Mouse (Mus musculus) frontal cortex, postnatal 36 days (tissue): ENCODE results near the gene Cfap99.
A peak's percentile ranks its signal among the peaks of the same experiment; 100 is the strongest.

Experiments
- DNase-seq, 2 experiments: peaks; one replicate each; pipeline ENCODE4 v3.0.0; 2022; ENCODE audit warnings: low spot score in 2 of 2

Cfap99 gene

DNA sequence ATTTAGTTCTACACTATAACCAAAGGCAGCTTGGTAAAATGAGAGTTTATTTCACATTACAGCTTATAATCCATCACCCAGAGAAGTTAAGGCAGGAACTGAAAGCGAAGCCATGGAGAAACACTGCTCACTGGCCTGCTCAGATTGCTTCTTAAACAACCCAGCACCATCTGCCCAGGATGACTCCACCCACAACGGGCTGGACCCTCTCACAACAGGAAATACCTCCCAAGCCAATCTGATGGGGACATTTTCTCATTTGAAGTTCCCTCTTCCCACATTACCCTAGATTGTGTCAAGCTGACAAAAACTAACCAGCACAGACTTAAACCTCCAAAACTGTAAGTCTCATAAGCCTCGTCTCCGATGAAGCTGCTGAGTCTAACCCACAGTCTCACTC lies 10.3 kb upstream of the Cfap99 start:
- DNase-seq = peak in 1 of 2 experiments; percentile 5

DNA sequence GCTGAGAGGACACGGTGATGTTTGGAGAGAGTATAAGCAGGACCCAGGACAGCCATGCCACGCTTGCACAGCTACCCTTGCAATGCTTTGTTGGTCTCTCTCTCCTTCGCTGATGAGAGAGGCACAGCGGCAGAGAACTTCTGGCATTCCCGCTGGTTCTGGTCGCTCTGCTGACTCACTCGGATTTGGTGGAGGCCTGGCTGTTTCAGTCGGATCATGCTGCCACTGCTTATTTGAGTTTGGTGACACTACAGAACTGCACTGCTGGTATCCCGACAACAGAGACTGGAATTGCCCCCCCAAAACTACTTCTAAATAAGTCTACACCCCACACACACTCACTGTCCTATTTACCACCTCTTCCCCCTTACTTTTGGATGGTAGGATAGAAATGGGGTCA lies 9.2 kb upstream of the Cfap99 start:
- peak in 1 of 2 experiments; percentile 31 for DNase-seq

DNA sequence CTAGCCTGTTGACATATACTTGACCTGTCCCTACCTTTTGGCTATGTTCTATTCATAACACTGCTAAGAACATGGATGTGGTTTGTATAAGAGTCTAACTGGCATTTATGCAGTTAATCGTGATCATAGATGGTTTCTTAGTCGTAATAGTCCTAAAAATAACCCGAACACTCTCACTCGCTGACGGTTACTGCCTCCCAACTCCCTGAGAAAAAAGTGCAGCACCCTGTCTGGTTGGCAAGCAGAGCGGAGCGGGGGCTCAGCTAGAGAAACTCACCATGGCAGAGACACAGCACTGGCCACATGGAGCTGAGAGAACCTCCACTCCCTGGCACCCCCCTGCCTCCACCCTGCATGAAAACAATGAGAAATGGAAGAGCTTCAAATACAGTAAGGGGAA lies 7.4 kb upstream of the Cfap99 start:
- DNase-seq = peak in 1 of 2 experiments; percentile 52

DNA sequence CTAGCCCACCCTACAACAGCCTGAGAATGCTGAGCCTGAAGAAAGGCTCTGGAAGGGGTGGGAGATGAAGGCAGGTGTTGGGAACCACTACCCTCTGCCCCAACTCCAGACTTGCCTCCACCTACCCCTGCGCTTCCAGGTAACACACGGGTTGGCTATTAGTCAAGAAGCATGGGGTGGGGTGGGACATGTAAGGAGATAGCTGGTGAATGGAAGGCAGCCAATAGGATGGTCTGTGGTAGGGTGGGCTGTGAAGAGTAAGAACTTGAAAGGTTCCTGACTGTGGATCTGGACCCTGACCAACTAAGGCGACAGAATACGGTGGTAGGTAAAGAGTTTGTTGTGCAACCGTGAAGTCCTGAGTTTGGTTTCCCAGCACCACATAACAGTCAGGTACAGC lies 5.0 kb upstream of the Cfap99 start:
- DNase-seq = no peak

DNA sequence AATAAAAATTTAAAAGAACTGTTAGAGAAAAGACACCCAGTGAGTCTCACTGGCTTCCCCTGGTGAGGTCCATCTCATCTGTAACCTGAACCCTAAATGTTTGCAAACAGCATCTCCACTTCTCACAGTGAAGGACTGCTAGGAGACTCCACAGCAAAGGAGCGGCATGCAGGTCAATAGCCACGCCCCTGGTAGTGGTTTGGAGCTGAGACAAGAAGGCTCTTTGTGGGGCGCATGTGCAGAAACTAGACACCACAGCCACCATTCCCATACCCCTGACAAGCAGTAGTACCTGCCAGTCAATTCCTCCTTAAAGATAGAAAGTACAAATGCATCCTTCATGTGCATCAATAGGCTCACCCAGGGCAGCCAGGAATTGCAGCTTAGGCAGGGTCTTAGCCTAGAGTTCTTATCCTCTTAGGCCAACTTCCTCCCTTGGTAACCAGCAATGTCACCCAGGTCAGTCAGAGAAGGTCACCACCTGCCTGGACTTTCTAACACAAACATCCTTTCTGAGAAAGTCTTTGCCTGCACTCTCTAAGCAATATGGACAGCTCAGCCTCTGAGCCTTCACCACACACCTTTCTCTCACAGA lies 4.1 kb upstream of the Cfap99 start:
- DNase-seq = no peak

DNA sequence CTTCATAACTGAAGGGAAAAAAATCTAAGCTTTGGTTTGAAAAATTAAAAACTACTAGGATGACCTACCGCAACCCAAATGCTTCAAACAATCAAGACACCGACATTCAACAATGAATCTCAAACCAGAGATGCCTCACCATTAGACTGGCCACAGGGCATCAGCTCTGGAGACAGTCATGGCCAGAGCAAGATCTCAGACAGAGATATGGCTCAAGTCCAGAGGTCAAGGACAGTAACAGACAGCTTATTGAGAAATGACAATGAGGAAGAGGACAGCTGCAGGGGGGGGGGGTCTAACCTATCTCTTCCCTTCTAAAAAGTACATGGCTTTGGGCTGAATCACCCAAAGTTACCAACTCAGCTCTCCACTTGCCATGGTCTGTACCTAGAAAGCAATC lies 3.1 kb upstream of the Cfap99 start:
- no peak for DNase-seq

DNA sequence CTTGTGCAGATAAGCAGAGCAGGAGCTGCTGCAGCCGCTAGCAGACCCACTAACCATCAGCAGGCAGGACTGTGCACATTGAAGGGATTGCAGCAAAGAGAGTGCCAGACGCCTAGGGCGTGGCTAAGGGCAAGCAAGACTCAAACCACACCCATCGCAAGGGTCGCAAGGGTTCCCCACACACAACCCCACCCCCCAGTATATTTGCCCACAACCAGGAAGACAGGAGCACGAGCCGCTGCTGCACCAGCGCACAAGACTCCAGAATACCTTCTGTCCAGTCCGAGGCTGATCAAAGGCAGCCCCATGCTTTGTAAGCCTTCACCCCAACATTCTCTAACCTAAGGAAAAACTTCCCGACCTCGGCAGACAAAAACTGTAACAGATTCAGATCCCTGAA lies 1.9 kb upstream of the Cfap99 start:
- DNase-seq = peak in 1 of 2 experiments; percentile 22

DNA sequence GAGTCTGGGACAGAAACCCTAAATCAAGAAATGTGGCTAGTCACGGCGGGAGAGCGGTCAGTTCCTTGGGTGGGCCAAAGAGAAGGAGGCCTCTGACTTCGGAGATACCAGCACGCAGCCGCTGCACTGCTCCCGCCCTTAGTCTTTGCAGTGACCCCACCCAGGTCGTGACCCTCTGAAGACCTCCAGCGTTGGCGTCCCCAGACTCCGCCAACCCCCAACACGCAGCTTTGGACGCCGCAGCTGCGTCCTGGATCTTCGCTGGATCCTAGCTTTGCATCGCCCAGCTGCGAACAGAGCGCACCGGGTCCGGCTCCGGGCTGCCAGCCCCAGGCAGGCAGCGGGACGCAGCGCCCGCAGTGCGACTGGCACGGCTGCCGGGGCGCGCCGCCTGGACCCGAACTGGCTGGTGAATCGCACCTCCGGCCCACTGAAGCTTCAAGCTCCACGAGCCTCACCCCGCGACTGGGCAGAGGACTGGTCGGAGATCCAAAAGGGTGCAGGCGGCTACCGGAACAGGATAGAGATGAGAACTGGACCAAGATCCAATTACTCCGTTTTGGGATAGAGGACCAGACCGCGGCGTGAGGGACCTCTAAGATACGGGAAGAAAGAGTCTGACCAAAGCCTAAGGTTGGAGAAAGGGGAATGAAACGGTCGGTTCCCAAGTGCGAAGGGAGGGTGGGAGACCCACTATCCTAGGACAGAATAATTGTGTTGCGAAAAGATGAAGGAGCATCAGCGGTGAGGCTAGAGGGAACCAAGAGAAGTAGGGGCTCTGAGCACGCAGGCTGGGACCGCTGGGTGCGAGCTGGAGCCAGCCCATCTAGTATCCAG lies 1.2 kb upstream of the Cfap99 start:
- peak in 1 of 2 experiments; percentile 26 for DNase-seq

DNA sequence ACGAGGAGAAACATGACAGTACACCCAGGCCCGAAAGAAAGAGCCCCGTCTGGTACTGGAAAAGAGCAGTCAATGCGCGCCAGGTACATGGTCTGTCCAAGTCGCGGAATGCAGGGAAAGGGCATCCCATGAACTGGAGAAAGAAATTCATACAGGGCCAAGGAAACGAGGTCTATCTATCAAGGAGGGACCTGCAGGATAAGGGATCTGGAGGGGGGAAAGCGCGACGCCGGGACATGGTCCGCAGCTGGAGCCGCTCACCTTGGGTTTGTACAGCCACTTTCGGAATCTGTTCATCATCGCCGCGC lies 608 bp upstream of the Cfap99 start:
- DNase-seq = no peak

DNA sequence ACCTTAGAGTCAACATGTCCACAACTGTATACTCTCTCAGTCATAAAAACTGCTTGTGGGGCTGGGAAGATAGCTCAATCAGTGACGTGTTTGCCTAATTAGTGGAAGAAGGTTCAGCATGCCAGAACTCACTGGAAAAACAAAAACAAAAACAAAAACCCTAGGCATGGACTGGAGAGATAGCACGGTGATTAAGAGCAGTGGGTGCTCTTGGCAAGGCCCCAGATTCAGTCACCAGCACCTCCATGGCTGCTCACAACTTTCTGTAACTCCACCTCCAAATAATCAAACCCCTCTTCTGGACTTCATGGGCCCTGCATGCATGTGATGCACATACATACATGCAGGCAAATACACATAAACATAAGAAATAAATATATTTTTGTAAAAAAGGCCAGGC lies 886 bp downstream of the Cfap99 start:
- DNase-seq = no peak

DNA sequence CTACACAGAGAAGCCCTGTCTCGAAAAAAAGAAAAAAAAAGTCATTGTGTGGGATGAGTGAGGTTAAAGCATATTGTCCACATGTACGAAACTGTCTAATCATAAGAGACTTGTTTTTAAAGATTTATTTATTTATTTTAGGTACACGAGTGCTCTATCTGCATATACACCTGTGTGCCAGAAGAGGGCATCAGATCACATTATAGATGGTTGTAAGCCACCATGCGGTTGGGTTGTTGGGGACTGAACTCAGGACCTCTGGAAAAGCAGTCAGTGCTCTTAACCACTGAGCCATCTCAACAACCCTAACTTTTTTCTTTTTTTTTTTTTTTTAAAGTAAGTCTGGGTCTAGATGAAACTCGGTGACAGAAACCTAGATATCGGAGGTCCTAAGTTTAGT lies 5.0 kb downstream of the Cfap99 start:
- DNase-seq = no peak

DNA sequence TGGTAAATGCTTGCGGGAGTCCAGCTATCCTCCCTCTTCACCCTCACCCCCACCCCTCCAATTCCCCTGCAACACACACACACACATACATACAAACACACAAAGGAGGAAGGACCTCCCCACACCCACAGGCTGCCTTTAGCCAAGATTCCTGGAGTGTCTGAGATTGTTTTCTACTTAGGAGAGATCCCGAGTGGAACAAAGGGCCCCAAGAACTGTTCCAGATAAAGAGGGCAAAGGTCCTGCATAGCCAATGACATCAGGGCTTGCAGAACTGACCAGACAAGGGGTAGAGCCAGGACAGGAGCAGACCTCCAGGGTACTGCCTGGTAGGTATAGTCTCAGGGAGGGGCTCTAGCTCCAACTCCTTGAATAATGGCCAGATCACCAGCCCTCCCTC lies 6.3 kb downstream of the Cfap99 start:
- DNase-seq = no peak

DNA sequence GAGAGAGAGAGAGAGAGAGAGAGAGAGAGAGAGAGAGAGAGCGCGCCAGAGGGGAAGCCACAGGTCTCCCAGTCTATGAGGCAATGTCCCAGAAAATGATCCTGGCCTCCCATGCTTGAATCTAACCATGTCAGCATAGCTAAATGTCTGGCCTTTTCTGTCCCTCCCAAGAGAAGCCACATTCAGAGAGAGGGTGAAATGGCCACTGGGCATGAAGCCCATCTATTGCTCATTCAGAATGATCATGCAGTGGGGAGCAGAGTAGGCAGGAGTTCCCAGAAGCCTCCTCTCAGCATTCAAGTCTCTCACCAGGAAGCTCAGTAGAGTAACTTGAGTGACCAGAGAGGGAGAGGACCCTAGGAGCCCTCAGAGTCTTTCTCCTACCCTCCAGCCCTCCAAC lies 6.7 kb downstream of the Cfap99 start:
- DNase-seq = no peak

DNA sequence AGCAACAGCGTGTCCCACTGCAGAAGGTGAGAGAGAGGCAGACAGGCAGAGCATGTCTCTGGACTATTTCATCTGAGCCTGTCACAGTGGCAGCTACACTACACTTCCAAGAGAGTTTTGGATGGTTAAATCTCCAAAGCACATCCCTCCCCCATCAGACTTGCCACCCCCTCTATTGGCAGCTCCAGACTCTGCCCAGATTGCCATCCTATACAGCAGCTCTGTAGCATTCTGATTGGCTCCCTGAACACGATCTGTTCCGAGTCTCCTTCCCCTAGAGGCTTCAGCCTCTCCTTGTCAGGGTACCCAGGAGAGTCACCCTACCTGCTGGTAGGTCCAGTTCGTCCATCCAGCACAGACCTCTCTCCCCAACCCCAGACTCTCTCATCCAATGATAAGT lies 9.7 kb downstream of the Cfap99 start:
- peak in 1 of 2 experiments; percentile 46 for DNase-seq

DNA sequence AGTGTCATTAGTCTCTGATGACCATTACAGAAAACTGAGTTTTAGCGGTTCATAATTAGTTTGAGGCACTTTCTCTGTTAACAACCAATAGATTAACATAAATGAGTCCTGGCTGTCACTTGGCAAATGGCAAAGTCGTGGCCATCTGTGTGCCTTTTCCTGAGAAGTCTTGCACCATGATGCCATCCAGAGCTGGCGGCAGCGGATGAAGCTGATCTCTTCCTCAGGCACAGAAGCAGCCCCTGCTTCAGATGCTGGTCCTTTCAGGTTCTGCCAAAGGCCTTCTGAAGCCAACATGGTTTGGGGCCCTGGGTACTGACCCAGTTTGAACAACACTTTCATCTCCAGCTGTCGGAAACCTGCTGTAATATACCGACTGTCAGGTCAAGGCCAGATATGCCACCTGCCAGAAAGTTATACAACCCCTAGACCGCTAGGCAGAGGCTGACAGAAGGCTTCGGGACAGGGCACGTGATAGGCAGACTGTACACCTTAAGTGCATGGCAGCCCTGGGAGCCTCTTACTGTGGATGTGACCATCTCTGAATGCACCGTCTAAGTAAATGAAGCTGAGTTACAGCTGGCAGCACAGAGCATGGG lies 10.6 kb downstream of the Cfap99 start:
- no peak for DNase-seq

DNA sequence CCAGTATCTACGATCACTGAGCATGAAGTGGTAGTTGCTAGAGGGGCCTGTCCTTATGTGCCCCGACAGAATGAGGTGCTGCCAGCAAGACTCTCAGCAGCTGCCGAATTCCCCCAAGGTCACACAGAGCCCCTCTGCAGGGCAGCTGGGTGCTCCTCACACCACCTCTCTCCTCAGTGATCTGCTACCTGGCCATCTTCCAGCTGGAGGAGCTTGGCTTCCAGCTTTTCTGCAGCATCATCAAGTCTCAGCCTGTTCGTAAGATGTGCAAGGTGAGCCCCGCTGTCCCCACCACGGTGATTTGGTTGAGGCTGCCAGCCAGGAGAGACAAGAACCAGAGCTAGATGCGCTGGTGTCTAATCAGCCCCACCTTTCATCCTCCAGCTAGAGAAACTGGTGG lies 14.0 kb downstream of the Cfap99 start:
- no peak for DNase-seq

DNA sequence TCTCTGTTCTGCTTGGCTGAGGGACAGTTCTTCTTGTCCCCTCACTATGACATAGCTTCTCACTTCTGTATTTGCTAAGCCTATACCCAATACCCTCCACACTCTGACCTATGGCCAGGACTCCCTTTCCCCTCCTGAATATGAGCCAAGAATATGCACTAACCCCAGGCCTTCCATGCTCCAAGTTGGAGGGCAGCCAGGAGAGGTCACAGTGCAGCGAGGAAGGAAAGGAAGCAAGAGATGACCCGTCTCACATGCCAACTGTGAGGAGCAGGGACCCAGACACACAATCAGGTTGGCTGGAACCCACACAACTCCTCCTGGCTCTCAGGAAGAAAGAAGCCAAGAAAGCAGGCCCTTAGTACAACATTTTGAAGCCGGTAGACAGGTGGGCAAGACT lies 20.6 kb downstream of the Cfap99 start:
- DNase-seq = no peak

DNA sequence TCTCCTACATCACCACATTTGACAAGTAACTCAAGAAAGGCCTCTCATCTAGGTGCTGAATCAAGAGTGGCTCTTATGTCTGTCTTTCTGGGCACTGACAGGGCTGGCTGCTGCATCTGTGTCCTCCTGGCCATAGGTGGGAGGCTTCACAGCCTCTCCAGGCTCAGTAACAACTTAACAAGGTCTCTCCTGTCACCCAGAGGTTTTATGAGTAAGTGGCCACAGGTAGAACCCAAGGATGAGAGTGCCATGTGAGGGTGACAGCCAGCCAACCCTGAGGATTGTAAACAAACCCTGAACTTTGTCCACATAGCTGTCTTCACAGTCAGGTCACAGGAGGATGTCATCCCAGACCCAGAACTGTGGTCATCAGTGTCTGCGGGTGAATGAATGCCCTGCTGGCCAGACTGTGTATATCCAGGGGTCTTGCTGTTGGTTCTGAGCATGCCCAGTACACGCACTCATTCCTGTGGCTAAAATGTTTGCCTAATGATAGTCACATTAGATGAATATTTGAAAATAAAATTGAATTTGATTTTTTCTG lies 31.2 kb downstream of the Cfap99 start:
- no peak for DNase-seq

DNA sequence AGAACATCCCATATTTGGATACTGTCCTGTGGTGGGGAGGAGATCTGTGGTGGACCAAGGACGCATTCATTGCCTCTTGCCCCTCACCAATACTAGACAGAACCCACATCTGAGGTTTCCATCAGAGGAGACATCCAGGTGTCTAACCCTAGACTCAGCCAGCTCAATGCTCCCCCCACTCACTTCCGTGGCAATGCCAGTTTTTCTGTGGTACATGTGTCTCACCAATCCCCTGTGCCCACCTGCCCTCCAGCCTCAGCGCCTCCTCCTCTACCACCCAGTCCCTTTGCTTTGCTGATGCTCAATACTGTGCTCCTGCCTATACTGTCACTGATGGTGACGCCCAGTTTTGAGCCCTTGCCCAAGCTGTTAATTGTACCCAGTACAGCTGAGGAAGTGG lies 32.8 kb downstream of the Cfap99 start:
- no peak for DNase-seq

DNA sequence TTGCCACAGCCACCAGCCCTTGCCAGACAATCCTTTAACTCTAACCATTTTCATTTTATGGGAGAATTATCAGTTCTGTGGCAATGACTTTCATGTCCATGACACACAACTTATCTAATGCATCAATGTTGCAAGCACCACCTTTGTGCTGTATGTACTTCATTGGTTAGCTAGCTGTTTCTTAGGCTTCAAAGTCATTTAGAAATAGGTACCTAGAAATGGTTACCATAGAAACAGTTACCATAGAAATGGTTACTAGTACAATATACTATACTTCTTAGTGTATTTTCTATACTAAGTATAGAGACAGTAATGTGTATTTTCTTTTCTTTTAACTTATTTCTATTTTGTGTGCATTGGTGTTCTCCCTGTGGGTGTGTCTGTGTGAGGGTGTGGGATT lies 36.9 kb downstream of the Cfap99 start:
- DNase-seq = no peak

DNA sequence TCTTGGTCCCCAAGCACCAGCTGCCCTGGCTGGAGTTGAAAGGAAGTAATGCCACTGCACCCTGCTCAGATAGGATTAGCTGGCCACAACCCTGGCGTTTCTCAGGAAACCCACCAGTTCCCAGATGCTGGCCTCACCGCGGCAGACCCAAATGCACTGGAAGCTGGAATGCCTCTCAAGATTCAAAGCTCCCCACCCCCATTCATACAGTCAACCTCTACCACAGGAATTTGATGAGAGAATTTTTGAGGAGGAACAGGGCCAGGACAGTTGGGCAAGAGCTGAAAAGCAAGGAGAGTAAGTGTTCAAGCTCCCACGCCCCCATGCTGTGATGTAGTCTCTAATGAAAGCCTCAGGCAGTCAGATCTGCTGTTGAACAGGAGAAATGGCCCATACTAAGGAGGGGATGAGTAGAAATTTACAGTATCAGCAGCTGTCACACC lies 37.9 kb downstream of the Cfap99 start:
- no peak for DNase-seq

DNA sequence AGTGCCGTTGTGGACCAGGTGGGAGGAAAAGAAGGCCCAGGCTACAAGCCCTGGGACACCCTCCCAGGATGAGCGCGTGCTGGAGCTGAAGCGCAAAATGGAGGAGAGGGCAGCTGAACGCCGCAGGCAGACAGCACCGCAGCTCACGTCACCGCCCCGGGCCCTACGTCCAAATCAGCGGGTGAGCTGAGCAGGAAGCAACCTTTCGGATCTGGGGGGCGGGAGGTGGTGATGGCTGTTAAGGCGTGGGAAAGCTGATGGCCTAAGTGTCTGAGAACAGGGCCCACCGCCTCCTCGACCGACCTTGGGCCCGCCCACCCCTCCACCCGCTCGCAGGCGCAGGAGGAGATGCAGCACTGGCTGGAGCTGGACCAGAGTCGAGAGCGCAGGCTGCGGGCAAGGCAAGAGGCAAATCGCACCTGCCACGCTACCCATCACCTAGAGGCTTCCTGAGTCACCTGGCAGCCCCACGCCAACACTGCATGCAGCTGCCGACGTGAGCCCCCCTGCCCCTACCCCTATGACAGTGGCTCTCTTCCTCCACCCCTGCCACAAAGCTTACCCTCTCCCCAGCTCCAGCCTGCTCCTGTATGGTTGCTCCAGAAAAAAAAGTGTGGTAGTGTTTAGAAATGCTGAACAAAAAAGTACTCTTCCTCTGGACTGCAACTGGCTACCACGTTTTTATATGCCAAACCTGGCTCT lies 38.6 kb downstream of the Cfap99 start:
- DNase-seq = peak in 1 of 2 experiments; percentile 17
